Mouse (Mus musculus) T-helper 17 cell (primary cell): ENCODE data around the gene Hltf.
"Not testable (repeated sequence)": the region's sequence is repeated elsewhere in the genome, so short reads cannot be mapped to it uniquely, and the experiment has no call there.

Source experiments
- in situ Hi-C, 2 experiments: fragments of 300-600 bp; cut with MboI, MseI; formaldehyde crosslinking; loops; 1 replicate in 1 of 2; 2 replicates in 1 of 2; pipeline ENCODE4 v1.15.1; 2025; ENCODE audit warnings: high pct_unique_total_duplicates in 2 of 2

The Hltf gene

DNA sequence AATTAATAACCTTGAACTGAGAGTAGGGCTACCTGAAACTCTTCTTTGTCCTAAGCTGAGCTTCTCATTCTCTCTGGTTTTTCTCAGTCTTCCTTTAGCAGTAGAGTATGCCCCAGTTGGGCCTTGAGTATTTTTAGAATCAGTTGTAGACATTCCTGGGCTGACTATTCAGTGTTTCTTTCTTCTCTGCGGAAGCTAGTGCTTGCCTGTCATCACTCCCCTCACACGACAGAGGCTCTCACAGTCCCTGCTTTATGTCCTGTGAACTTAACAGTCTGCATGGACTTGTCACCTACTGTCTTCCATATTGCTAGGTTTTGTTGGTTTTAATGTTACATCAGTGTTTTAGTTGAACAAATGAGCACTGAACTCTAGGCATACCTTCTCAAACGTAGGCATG, 24.6 kb downstream of the Hltf start:
- in situ Hi-C loops = no loop called here

DNA sequence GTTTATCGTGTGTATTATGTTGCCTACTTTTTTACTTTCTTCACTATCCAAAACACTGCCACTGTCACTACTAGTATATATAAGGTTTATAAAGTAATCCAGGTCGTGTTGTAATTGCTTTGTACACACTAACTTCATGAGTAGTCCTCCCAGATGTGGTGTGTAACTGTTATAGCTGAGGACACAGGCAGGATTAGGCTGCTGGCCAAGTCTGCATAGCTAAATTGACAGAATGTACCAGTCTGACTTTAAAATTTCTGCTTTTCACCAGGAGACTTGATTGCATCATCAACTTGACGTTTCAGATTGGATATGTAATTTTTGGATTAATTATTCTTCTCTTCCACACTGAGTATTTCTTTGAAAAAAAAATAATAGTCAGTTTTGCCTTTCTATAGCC, 46.2 kb downstream of the Hltf start:
- in situ Hi-C loops = no loop called here

DNA sequence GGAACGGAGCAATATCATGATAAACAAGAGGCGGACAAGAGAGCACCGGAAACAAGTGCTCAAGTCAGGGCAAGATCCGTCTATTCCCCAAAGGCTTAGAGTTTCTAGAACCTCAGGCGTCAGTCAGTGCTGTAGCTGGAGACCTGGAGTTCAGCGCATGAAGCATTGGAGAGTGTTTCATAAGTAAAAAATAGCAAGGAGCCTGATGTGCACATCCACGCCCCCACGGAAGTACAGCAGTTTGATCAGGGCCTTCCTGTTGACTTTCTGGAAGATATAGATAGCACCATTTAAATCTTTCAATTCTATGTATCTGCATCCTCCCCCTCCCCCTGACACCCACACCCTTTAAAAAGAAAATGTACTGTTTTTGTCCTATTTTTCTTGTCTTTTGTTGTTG, 46.7 kb downstream of the Hltf start:
- in situ Hi-C loops = no loop called here

DNA sequence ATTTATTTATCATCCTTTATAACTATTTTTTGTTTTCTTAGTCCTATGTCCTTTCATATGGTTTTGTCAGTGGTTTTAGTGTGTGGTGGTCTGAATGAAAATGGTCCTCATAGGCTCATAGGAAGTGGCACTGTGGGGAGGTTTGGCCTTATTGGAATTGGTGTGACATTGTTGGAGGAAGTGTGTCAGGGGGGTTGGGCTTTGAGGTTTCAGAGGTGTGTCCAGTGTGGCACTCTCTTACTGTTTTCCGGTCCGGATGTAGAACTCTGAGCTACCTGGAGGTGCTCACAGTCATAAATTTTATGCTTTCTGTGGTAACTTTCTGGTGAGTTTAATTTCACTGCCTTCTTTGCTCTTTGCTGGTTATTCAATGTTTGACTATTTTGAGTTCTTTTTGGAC, 47.2 kb downstream of the Hltf start:
- in situ Hi-C loops = no loop called here

DNA sequence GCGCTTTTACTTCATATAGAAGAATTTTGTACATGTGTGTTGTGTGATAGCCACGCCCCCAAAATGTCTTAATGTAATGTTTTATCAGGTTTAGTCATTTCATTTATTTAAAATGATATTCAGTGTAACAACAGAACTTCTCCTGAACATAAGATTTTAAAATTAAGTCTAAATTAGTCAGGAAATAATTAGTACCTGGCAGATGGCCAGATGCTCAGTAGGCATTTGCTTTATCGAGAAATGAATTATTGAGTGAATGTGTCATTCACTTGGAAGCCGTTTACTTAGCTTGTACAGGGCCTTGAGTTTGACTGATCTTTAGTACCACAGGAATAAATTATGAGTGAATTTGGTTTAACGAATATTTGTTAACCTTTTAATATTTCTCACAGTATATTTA, 51.3 kb downstream of the Hltf start:
- in situ Hi-C loops = no loop called here

DNA sequence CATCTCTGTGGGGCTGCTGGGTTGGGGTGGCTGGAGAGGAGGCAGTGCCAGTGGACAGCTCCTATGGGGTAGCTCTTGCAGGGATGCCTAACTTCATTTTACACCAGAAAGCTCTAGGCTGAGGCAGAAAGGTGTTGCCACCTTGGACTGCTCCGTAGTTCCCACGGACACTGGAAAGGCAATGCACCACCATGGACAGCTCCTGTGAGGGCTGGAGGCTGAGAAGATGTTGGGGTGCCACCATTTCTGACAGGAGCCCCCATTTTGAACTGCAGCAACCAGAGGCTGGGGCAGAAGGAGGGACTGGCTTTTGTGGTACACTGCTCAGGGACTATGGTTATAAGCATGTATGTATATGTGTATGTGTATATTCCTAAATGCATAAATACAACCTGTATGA, 54.3 kb downstream of the Hltf start:
- in situ Hi-C loops = no loop called here

DNA sequence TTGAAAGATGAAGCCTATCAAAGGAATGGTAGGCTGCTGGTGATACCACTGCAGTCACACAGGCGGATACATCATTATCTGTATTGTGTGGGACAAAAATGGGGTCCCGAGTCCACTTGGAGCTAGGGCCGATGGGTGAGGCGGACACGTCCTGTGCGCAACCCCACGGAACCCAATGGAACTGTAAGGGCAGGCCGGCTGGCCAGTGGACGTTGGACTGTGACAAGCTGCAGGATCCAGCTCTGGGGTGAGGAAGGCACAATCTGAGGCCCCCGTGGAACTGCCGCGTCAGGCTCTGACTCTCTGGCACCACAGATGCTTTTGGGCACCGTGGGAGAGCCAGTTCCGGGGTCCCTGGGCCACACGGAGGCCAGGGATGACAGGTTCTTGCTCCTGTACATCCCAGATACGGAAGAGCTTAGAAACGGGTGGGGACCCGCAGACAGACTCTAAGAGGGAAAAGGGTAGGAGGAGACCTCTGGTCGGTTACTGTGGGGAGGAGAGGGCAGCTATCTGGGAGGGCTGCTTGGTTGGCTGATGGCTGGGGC, 61.5 kb downstream of the Hltf start:
- in situ Hi-C loops = no loop called here

DNA sequence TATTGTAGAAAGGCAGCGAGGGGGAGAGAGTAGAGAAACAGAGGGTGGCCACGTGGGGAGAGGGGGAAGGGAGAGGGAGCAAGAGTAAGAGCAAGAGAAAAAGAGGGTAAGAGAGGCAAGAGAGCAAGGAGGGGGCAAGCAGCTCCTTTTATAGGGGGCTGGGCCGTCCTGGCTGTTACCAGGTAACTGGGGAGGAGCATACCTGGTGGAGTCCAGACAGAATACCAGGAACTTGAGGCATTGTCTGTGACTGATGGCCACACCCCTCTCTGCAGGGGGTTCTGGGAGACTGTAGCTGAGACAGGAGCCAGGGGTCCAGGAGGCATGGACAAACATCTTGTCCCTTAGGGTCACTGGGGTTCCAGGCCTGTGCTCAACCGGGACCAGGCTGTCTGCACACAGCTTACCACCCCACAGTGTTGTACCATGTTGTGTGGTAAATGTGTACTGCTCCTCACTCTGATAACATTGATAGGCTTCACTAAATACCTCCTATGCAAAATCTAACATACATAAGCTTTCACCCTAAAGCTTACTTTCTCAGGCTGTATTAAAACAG, 62.2 kb downstream of the Hltf start:
- in situ Hi-C loops = no loop called here

DNA sequence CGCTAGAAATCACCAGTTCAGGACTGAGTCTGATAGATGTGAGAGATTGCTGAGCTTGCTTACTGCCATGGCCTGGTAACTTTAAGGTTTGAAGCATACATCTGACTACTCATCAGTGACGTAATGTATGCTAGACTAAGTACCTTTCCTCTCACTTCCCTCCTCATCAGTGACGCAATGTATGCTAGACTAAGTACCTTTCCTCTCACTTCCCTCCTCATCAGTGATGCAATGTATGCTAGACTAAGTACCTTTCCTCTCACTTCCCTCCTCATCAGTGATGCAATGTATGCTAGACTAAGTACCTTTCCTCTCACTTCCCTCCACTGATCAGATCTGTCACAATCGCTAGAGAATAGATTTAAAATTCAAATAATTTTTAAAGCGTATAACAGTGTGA, 64.0 kb downstream of the Hltf start:
- in situ Hi-C loops = not testable (repeated sequence)

DNA sequence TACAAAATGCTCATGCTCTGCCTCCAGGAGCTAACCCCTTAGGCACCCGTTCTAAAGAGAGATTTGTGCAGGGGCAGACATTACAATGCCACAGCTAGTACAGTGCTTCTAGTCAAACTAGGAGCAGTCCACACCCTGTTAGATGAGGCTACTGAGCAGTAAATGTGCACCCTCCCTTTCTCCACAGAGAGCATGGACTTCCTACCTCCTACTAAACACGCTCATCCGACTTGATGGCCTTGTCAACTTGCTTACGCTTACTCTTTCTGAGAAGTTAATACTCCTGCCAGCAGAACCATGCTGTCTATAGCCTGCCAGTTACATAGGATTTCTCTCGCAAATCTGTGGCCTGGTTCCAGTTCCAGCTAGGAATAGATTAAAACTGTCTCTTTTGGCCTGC, 68.0 kb downstream of the Hltf start:
- in situ Hi-C loops = no loop called here

DNA sequence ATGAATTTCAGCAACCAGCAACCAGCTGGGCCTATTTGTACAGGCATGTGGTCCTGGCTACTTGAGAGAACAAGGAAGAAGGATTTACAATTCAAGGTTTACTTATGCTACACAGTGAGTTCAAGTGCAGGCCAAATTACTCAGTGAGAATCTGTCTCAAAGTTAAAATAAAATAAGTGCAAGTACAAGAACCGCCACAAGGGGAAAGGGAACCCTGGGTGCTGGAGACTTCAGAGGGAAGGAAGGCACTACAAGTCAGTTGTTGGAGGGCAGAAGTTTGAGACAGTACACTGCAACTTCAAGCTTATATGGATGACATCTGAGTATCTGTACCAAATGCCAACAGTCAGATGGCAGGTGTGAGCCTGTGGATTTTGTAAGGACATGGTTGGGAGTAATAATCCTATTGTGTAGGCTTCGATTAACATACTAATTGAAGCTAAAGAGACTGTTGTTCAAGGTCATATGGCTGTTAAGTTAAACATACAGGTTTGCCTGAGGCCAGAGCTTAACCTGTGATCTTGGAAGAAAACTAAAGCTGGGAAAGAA, 69.5 kb downstream of the Hltf start:
- in situ Hi-C loops = no loop called here

DNA sequence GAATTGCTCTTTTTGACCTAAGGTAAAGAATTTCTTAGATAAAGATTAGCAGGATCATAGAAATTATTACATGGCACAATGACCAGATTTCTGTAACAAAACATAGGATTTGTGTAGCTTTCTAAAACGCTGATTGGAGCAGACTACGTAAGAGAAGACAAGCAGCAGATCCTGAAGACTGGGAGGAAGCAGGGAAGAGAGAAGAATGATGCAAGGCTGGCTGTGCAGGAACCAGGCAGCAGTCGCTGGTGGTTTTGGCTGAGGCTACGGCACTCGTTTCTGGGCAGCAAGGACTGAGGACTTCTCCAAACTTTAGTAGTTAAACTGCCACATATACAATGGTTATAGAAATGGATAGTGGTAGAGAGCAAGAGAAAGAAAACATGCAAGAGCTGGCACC, 71.9 kb downstream of the Hltf start:
- in situ Hi-C loops = no loop called here

DNA sequence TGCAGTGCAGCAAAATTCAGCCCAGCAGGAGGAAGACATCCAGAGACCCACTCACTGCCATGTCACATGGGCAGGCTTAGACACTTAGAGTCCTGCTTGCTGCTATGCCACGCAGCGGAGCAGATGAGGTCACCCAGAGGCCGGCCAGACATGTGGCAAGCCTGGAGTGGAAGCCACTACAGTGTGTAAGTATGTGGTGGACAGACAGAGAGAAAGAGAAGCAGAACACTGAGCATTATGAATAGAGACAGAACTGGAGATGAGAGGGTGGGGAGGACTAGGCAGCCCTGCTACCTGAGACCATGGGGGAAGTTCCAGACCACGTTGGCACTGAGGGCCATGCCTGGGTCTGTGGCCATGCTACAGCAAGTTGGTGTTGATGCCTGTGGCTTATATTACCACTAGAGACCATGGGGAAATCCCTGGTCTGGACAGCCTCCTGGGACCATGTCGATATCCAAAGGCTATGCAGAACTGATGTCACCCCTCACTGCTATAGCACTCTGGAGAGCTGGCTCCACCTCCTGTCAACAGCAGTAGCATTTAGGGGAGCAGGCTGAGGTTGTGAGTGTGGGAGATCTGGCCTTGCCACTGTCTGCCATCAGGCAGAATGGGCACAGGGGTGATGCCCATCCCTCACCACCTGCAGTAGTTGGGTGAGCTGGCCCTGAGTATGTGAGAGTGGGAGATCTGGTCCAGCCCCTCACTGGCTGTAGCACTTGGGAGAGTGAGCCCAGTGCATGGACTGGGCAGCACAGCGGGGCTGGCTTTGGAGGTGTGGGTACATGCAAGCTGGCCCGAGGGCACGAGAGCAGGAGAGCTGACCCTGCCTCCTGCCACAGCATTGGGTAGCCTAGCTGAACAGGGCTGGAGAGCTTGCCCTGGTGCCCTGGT, 73.1 kb downstream of the Hltf start:
- in situ Hi-C loops = no loop called here

DNA sequence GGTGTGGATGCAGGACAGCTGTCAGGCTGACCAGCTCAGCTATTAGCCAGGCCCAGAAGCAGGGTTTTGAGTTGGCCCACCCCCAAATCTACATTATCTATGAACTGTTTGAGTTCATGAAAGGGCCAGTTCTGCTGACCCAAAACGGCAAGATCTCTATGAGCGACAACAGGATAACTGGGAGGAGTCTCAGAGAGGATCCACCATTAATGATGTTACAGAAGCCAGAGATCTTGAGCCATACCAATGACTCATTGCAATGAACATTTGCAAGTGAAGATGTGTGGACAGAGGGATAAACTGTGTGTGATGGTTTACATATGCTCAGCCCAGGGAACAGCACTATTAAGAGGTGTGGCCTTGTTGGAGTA, 73.7 kb downstream of the Hltf start:
- in situ Hi-C loops = no loop called here

DNA sequence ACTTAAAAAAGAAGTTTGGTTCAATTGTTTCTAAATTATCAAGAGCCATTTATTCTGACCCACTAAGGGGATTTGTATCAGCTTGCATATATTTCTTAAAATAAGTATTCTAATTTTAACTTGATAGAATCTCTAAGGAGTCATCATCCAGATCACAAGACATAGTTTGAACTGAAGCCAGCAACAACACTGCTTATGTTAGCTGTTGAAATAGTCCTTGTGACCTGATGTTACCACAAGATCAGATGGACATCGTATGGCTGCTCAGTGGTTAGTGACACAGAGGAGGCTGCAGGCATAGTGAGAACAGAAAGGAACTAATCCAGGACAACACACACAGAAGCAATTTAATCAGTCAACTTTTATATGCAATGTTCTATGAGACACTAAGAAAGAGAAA, 75.1 kb downstream of the Hltf start:
- in situ Hi-C loops = no loop called here

DNA sequence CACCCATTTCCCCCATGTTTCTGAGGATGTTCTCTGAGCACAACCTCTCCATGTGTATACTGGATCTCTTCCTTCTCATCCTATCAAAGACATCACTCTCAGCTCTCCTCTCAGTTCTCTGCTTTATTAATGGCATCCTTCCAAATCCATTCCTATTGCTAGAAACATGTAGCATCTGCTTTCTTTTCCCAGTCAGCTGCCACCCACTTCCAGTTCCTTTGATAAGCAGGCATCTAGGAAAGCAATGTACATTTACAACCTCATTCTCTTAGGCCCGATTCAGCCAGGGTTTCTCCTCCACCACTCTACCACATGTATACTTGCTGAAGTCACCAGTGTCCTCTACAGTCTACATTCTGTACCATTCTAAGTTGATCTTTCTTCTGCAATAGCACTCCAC, 76.1 kb downstream of the Hltf start:
- in situ Hi-C loops = no loop called here

DNA sequence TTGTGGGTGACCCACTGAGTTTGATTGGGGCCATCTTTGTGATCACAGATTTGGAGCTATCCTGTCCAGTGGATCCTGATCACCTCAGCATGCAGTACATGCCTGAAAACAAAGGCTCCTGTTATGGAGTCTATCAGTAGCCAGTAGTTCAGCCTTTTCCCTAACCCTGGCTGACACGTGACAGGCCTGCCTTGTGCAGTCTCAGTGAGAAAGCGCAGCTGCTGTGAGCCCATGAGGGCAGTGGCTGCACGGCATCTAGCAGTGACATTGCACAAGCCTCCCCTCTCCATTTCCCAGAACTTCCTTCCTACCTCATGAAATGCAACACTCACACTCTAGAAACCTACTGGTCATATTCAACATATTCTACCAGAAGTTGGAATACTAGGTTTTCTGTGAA, 76.9 kb downstream of the Hltf start:
- in situ Hi-C loops = no loop called here

DNA sequence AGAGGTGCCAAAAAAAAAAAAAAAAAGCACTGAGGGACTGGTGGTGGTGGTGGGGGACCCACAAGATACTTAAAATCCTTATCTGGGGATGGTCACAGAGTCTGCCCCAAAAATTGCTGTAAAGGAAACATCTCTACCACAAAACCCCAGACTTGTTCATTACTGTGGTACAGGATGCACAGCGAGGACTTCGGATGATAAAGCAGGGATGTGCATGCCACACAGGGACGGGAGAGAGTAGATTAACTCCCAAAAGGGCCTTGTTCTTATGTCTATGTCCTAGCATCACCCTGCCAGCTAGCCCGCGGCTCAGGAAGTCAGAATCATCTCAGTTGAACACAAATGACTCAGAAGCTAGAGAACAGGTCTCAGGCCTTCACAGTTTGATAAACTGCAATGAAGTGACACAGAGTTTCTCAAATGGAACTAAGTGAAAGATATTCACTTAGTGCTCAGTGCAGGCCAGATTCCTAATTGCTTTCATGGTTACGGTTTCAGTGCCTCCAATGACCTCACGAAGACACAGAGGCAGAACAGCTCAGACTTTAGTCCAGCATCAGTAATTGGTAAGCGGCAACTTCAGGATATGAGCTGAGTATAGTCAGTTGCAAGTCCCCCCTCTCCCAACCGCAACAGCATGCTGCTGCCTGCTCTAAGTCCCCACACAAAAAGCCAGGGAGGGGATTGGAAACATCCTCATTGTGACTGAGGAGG, 79.4 kb downstream of the Hltf start:
- in situ Hi-C loops = no loop called here

DNA sequence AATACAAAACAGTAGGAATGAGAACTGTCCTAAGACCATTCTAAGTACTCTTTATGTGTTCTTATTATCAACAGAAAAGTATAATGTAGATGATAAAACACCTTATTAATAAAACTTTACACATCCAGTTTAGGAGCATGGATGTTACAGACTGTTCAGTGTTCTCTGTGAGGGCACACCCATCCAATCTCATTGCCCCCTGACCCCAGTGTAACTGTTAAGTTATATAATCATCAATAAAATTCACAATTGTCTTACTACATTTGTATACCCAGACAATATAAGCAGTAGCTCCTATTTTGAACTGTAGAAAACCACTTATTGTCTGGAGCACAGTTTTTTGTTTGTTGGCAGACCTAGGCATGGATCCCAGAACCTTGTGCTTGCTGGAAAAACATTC, 83.6 kb downstream of the Hltf start:
- in situ Hi-C loops = loop anchor here in 1 of 2 experiments (10.0 kb wide), 1 partner anchor 1296 kb away; no protein-coding TSS in a partner anchor

DNA sequence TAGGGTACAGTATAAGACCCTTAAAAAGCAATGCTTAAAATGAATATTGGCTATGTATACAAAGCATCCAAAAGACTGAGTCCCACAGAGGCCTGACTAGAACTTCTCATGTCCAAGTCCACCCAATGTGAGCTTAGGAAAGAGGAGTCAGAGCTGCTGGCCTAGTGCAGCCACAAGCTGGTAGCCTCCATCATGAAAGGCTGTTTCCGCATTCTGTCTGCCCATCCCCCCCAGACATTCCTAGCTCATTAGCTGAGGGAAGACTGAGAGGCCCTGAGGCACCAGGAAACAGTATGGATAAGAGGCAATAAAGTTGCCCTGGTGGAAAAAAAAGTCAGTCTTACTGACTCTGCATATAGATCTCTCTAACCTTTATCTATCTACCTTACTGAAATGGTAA, 84.1 kb downstream of the Hltf start:
- in situ Hi-C loops = loop anchor here in 1 of 2 experiments (10.0 kb wide), 1 partner anchor 1297 kb away; no protein-coding TSS in a partner anchor

DNA sequence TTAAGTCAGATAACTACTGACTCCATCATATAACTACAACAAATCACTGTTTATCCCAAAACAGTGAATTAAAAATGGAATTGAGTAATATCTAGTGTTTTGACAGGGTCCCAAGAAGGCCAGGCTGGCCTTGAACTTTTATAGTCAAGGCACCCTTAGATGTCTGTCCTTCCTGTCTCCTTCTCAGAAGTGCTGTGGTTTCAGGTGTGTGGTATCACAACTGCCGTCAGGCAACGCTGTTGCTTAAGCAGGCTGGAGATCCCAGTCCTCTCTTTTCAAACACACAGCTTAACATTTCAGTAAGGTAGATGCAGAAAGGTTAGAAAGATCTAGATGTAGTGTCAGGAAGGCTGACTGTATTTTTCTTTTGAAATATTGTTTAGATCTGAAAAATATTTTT, 84.5 kb downstream of the Hltf start:
- in situ Hi-C loops = loop anchor here in 1 of 2 experiments (10.0 kb wide), 1 partner anchor 1297 kb away; no protein-coding TSS in a partner anchor

DNA sequence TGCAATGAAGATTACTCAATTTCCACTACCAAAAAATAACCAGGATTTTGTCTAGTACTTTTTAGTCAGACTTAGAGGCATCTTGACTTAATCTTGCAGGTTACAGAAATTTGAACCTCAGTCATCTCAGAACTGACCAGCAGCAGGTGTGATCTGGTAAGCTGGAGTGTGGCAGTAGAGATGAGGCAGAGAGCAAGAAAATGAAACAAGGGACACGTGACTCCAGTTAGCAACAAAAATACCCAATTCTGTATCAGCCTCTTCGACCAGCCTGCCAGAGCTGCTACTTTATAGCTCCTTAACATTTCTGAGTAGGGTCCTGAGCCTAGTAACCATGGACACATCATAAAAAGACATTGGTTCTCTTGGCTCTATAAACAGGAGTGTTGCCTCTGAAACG, 85.0 kb downstream of the Hltf start:
- in situ Hi-C loops = loop anchor here in 1 of 2 experiments (10.0 kb wide), 1 partner anchor 1298 kb away; no protein-coding TSS in a partner anchor
